Mouse (Mus musculus) erythroid progenitor cell, adult 5-6 weeks (primary cell): ENCODE measurements around the gene Pnma1. TPM values are rescaled to one million over a fixed set of nuclear protein-coding genes. Genes with fewer than 3 reads are reported as not detected.

Source experiments
- ATAC-seq: replicated peaks from 2 replicates; pipeline ENCODE4 v1.8.0; 2016; ENCODE audit warnings: moderate number of reproducible peaks, mild to moderate bottlenecking, moderate TSS enrichment, inconsistent platforms; ENCODE audit not compliant: poor library complexity, low FRiP score, severe bottlenecking
- total RNA-seq, 2 experiments: library from RNA; stranded (forward) in 1 of 2; stranded (reverse) in 1 of 2; fragments of 150-400 nt in 1 of 2; fragments of 186-747, 209-891 nt in 1 of 2; gene quantifications; 2 replicates each; pipeline versions ENCODE4 v1.2.3 to v1.2.4; 2015 to 2017; ENCODE audit warnings: low replicate concordance in 2 of 2

Gene Pnma1
- total RNA-seq, 2 experiments from 2014 or later, result 8.4 to 15.9 TPM

DNA sequence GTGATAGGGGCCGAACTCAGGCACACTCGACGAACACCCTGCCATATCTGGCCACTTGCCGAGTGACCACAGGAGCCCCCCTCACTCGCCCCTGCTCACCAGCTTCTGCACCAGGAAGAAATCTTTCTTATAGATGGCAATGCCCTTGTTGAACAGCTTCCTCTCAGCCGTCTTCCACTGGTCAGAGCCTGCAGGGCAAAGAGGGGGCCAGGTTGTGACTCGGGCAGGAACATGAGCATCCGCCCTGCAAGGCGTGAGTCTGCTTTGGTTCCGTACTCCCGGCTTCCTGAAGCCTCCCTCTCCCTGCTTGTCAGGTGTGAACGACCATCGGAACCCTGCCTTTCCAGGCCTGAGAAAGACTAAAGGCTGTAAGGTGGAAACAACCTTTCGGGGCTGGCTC is 9.9 kb upstream of the Pnma1 start:
- no peak for ATAC-seq

DNA sequence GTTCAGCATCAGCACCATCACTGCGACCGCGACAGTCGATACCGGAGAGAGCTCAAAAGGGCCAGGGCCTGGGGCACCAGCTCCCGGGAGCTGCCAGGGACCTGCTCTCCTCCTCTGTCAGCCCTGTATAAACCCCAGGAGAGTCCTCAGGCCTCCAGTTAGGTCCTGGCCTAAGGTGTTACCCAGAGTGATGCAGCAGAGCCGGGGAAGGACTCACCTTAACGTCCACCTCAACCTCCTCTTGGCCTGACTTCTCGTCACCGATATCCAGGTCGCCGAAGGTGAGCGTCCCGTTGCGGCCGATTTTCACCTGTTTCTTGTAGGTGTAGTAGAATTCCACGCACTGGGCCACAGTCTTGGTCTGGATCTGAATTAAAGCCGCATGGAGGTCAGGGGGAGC is 7.9 kb upstream of the Pnma1 start:
- no peak for ATAC-seq

DNA sequence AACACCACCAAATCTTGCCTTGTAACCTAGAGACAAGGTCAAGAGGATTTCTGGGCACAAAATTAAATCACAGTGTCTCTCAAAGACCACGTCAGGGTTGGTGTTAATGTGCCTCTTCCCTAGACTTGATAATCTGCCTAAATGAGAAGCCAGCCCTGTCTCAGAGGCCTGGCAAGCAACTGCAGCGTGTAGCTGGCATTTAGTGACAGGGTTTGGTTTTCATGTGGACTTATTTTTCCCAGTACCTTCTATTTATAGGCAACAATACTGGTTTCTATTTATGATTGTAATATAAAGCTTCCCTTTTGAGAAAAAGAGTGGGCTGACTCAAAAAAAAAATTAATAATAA is 7.2 kb upstream of the Pnma1 start:
- no peak for ATAC-seq

DNA sequence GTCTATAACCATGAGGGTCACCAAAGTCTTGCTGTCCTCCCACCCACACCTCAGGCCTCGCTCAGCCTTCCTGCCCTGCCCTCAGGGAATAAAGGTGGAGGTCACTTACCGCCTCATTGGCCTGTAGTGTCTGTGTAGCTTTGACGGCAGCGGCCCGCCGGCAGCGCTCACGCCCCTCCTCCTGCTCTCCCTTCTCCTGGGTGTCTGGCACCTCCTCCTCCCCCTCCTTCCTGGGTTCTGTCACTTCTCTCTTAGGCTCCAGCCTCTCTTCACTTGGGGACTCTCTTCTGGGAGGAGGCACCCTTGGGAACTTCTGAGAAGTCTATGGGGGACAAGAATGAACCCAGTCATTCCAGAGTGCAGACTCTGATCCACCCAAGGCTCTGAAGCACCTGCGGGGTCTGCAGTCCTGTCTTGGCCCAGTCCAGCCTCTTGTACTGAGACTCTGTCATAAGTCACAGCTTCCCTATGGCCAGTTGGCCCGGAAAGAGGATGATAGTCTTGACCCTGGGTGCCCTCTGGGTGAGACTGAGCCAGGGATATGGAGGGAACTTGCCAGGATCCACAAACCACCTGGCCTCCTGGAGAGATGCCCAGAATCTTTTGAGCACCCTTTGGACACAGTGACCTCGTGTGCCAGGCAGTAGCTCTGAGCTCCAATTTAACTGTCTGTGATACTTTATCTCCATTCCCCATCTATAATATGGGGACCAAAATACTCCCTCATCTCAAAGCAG is 6.7 kb upstream of the Pnma1 start:
- ATAC-seq, result no peak

DNA sequence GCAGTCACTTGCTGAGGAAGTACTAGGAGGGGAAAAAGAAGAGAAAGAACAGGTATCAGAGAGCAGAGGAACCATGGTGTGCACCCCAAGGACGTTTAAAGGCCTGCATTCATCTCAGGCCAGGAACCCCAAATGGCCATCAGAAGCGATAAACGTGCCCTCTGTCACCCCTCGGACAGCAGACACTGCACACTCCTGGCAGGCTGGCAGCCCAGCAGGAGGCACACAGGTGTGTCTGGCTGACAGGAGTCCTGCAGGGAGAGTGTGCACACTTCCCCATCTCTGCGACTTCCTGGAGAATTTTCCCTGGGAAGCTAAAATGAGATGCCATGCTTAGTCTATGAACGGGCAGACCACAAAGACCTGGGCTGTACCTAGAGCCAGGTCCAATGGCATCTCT is 5.1 kb upstream of the Pnma1 start:
- ATAC-seq, result no peak

DNA sequence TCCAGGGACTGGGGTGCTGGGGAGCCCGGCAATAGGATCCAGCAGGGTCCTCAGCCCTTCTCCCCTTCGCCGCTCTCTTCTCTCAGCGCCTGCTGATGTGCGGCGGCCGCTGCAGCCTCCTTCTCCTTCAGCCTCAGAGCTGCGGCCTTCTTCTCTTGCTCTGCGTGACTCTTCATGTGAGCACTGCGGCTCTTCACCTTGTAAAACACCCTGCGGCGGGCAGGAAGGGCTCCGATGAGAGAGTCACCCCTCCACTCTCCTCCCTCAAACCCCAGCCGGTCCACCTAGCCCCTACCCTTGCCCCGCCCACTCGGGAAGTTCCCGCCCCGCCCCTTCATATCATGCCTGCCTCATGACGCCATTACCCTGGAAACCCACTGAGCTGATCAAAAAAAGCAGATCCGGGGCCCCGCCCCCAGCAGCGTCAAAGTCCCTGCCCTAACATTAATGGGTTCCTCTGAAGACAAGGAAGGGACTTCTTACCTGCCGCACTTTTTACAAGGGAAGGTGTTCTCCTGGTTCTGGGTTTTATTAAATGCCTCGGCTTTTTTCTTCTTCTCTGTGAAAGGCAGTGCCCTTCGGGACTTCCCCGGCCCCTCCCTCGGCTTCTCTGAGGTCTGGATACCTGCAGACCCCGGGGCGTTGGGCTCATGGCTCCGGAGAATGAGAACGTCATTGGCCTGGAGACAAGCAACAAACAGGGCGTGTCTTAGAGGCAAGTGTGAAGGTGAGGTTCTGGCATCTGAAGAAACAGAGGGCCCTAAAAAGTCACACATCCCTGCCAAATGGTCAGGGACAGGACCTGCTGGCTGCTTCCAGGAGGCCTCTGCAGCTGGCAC is 4.3 kb upstream of the Pnma1 start:
- ATAC-seq, result peak; percentile 43

DNA sequence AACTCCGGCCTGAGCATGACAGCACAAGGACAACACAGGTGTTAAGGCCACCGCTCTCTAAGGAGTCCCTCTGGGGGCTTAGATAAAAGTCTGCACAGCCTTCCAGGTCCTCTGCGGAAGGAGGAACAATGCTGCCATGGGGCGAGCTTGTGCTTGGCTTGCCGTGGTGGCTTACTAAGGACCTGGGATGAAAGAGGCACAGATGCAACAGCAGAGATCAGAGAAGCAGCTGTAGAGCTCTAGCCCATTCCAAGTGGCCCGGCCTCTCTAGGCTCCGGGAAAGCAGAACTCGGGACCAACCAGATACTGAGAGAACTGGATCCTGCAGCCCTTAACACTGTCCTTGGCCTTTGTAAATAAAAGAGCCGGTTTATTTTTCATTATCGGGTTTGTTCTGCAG is 3.6 kb upstream of the Pnma1 start:
- no peak for ATAC-seq

DNA sequence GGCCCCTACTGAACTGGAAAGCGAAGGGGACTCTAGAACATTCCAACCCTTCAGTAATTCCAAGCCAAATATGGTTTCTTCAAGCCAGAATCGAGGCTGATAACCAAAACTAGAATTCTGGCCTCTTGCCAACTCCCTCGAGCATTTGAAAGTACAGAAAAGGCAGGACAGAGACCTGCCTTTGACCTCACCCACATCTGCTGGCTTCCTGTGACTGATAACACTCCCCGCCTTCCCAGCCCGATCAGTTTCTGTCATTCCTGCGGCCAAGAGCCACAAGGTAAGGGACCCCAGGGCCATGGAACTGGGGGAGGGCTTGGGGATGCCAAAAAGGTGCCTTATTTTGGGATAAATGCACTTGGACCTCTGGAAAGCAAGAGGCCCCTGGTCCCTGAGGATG is 2.7 kb upstream of the Pnma1 start:
- ATAC-seq, result peak; percentile 74

DNA sequence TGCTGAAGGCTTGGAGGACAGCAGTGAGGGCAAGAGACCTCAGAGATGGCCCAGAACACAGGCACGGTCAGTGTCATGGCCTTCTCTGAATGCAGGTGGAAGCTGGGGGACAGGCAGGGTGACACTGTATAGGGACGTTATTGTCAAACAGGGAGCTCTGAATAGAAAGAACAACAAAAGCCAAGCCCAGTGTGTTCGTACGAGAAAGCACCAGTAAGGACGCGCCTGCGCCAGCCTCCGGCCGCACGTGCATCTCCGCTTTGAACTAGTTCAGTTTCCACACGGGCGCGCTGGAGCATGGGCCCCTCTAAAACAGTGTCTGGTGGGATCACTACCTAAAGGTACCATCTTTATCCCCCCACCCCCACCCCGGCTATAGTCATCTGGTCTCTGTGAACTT is 1.7 kb upstream of the Pnma1 start:
- ATAC-seq, result no peak

DNA sequence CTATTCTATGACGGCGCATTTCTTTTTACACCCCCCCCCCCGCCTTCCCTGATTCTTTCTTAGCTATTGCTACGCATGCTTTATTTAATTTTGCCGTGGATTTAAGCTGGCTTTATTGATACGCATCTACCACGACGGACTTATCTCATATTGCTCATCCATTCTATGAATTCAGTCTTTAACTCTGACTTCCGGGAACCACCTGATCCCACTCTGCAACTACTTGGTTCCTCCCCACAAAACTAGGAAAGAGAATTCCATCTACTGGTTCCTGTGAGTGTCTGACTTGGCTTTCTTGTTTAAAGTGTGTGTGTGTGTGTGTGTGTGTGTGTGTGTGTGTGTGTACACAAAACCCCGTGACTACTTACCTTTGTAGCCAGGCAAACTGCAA is 328 bp upstream of the Pnma1 start:
- 0 out of 2 replicates have a peak, but pooled peaks have one; percentile 0 for ATAC-seq

DNA sequence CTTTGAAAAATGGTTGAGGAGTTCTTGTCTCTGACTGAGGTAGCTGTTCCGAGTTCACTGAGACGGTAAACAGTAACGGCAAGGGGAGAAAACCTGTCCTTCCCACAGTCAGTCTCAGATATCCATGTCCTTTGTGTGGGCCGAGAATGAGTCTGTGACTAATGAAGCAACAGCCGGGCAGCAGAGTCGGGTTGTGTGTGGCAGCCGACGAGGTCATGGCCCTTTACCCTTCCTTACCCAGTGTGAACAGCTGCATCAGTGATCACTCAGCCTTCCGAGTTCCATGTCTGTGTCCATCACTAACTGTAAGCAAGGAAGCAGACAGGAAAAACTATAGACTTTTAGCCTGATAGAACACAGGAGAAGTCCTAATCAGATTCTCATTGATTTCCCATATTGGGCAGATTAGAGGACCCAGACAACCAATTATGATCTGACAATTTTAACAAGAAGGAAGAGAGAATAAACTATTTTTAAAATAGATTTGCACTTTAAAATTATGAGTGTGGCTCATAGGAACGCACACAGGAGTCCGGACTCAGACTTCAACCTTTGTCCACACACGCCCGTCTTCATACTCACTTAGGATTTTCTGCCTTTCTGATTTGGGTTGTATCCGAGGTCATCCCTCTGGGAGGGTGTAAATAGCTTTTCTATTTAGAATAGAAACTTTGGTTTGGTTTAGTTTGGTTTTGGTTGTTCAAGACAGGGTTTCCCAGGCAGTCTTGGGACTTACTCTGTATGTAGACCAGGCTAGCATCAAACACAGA is 5.8 kb downstream of the Pnma1 start:
- ATAC-seq, result no peak

DNA sequence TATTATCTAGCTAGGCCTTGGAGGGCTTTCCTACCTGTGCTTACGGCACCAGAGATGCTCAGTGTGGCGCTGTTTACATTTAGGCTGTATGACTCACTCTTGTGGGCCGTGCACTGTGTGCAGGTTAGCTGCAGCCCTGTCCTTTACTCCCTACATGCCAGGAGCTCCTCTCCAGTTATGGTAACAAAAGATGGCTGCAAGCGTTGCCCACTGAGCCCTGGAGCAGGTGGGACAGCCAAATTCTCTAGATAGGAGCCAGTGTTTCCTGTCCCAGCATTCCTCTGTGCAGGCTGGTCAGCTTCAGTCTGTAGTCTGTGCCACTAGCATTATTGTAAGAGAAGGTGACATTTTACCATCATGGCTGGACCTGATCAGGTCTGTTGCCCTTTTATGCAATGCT is 7.0 kb downstream of the Pnma1 start:
- no peak for ATAC-seq

DNA sequence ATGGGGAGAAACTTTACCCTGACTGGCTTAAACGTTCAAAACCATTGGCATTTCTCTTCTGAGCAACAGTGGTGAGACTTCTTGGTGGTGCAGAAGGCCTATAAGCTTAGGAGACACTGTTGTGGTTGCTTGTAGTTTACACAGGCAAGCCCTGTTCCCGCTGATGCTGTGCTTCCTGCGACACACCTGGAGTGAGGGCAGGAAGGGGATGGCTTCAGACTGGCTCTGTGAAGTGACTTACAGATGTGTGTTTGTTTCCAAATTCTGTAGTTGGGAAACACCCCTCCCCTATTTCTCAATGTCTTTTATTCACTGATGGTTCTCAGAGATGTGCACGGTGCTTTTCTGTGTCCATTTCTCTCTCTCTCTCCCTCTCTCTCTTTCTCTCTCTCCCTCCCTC is 8.2 kb downstream of the Pnma1 start:
- ATAC-seq, result no peak

DNA sequence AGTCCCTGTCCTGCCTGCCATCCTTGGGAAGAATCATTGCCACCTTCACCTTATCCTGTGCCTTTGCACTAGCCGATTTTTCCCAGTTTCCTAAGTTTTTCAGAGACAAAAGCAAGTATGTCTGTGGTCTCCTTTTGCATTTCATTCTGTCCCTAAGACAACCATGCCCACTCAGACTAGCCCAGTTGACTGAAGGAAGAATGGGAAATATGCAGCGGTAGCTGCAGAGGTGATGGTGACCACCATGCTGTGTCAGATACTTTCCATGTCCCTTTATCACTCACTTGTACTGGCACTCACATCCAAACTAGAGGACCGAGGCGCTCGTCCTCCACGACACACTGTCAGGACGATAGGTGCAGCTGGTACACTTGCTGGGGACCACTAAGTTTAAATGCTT is 11.2 kb downstream of the Pnma1 start:
- no peak for ATAC-seq

DNA sequence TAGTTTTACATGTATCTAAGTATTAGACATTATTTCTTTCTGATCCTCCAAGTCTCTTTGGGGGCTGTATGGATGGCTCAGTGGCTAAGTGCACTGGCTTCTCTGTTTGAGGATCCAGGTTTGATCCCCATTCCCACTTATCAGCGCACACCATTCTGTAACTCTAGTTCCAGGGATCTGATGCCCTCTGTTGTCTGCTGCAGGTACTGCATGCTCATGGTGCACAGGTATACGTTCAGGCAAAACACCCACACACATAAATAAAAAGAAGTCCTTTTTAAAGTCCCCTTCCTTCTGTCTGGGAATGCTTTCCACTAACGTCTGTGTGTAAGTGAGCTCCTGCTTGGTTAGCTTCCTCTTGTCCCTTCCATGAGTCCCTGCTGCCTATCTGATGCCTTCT is 16.0 kb downstream of the Pnma1 start:
- peak; percentile 83 for ATAC-seq

DNA sequence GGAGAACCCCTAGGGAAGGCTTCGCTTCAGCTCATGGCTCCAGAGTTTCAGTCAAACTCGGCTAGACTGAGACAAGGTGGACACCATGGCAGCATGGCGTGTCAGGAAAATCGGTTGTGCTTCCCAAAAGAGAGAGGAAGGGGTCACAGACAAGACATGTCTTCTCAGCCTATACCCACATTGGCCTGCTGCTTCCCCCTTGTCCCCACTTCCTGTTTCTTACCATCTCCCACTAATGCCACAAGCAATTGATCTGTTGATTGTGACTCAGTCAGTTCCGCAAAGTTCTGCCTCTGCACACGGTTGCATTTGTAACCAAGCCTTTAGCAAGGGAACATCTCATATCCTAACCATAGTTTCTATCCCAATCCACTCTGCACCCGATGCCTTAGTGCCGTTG is 18.4 kb downstream of the Pnma1 start:
- ATAC-seq, result no peak

DNA sequence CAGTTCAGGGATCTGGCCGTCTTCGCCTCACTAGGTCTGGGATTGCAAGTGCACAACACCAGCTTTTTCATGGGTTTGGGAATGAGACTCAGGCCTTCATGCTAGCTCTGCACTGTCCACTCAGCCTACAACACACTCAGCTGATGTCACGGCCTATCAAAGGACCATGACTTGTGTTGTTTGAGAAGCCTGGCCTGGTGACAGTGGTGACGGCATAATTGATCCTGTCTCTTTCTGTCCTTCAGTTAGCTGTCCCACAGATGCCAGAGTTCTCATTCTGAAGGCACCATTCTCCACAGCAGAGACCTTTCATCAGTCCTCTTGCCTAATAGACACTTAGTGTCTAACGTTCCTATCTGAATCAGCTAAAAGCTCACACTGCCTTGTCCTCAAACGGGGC is 19.7 kb downstream of the Pnma1 start:
- no peak for ATAC-seq

DNA sequence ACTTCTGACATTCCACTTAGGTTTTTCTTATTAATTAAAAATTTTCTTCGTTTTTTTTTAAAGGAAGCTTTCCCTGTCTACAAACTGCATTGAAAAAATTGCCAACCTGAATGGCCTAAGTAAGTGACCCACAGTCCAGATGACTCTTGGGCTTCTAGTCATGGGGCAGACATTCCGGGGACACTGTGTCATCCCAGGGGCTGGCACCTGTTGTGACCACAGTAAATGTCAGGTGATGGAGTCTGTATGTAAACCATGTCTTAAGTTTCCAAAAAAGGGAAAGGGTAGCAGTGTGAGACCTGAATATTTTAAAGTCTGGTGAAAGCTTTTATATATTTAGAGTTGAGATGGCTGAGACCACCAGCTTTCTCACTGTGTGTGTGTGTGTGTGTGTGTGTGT is 21.4 kb downstream of the Pnma1 start:
- no peak for ATAC-seq

DNA sequence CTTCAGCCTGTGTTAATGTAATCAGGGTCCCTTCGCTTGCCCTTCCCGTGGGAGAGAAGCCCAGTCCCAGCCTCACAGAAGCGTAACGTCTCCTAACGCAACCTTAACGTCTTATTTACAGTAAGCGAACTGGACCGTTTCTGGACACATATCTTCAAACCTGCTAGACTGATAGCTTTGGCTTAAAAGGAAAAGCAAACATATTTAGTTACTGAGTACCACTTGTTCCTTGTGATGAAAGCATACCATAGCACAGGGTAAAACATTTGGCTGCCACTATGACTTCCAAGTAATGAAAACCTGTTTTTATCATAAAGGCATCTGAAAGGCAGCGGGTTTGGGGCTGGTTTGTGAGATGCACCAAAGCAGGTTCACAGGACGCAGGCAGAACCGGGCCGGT is 22.4 kb downstream of the Pnma1 start:
- ATAC-seq, result no peak

DNA sequence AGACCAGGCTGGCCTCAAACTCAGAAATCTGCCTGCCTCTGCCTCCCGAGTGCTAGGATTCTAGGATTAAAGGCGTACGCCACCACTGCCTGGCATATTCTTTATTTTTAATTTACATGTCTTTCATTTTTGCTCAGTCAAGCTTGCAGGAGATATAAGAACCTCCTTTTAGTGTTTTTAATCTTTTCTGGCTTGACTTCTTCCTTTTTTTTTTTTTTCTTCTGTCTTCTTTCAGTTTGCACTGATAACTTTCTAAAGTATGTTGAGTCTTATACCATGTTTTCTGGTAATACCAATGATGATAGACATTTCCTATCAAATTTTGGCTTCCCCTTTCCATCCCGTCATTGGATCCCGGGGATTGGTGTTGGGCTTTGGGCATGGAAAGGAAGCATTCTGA is 28.7 kb downstream of the Pnma1 start:
- ATAC-seq, result no peak
